Mouse (Mus musculus): Measurements from ENCODE around the gene Cox7b2. TPM values are rescaled to one million over a fixed set of nuclear protein-coding genes. Genes with fewer than 3 reads are reported as not detected.

The Cox7b2 gene
- polyA plus RNA-seq, 1 experiment from 2014 or later = 0.32 TPM

GRCm38 (mm10) chr5:71502058-71502678 is 45.8 kb downstream of the Cox7b2 start:
- Histone ChIP-seq H3K4me1 (replicated peaks; ENCODE audit: insufficient read depth, low read length) (no peaks in the 10 kb centered on the region), H3K4me2 (ENCODE audit: low read length) (no peak overlapping the region), H3K9me3 (replicated peaks; ENCODE audit: low read length) (no peaks in the 10 kb centered on the region), H3K9ac (ENCODE audit: low read depth, low read length) (no peak overlapping the region), H3K27ac (no peak overlapping the region), H3K36me3 (ENCODE audit: insufficient read depth, low read length) (no peaks in the 10 kb centered on the region), H3K4me3 (replicated peaks; ENCODE audit: low read depth, low read length) (no peak overlapping the region), H3K27me3 (ENCODE audit: insufficient read depth, low read length) (no peaks in the 10 kb centered on the region)
- WGBS = 20% methylated on average over 6 of the region's 6 CpGs
- peak; percentile 89 for TF ChIP-seq CTCF (IDR thresholded peaks at IDR 0.05; ENCODE audit: low read depth)
- DNase-seq (ENCODE audit: low spot score) (peak; percentile 78), ATAC-seq (replicated peaks; ENCODE audit: low FRiP score, low read depth) (no peak)

- Histone ChIP-seq H3K9me3 (replicated peaks; ENCODE audit: low read length) (no peaks in the 10 kb centered on the region), H3K27me3 (ENCODE audit: insufficient read depth, low read length) (no peaks in the 10 kb centered on the region), H3K9ac (ENCODE audit: low read depth, low read length) (no peak overlapping the region), H3K27ac (no peak overlapping the region), H3K4me3 (replicated peaks; ENCODE audit: low read depth, low read length) (no peak overlapping the region), H3K4me1 (replicated peaks; ENCODE audit: insufficient read depth, low read length) (no peaks in the 10 kb centered on the region), H3K36me3 (ENCODE audit: insufficient read depth, low read length) (no peaks in the 10 kb centered on the region), H3K4me2 (ENCODE audit: low read length) (no peak overlapping the region)
- no peak for ATAC-seq (replicated peaks; ENCODE audit: low FRiP score, low read depth)
- WGBS = 9% methylated on average over 5 of the region's 5 CpGs
- DNase-seq (ENCODE audit: low spot score) = peak; percentile 21
- no peak for TF ChIP-seq CTCF (IDR thresholded peaks at IDR 0.05; ENCODE audit: low read depth)
Measured at GRCm38 (mm10) chr5:71495621-71496020, 52.4 kb downstream of the Cox7b2 start.

GRCm38 (mm10) chr5:71456957-71457356 is 91.0 kb downstream of the Cox7b2 start:
- no peak overlapping the region for H3K4me2 ChIP-seq (ENCODE audit: low read length)
- DNase-seq (ENCODE audit: low spot score) = no peak
- H3K9me3 ChIP-seq (replicated peaks; ENCODE audit: low read length) = no peaks in the 10 kb centered on the region
- no peak for TF ChIP-seq CTCF (IDR thresholded peaks at IDR 0.05; ENCODE audit: low read depth)
- no peak for ATAC-seq (replicated peaks; ENCODE audit: low FRiP score, low read depth)
- 45% methylated on average over 3 of the region's 3 CpGs for WGBS
- no peak overlapping the region for H3K4me3 ChIP-seq (replicated peaks; ENCODE audit: low read depth, low read length)
- no peak overlapping the region for H3K9ac ChIP-seq (ENCODE audit: low read depth, low read length)
- no peaks in the 10 kb centered on the region for H3K27me3 ChIP-seq (ENCODE audit: insufficient read depth, low read length)
- H3K36me3 ChIP-seq (ENCODE audit: insufficient read depth, low read length) = no peaks in the 10 kb centered on the region
- no peak overlapping the region for H3K27ac ChIP-seq
- H3K4me1 ChIP-seq (replicated peaks; ENCODE audit: insufficient read depth, low read length) = no peaks in the 10 kb centered on the region

GRCm38 (mm10) chr5:71440174-71440573 is 107.8 kb downstream of the Cox7b2 start:
- Histone ChIP-seq H3K9me3 (replicated peaks; ENCODE audit: low read length) (no peaks in the 10 kb centered on the region), H3K27ac (no peak overlapping the region), H3K4me2 (ENCODE audit: low read length) (no peak overlapping the region), H3K27me3 (ENCODE audit: insufficient read depth, low read length) (no peaks in the 10 kb centered on the region), H3K36me3 (ENCODE audit: insufficient read depth, low read length) (no peaks in the 10 kb centered on the region), H3K4me1 (replicated peaks; ENCODE audit: insufficient read depth, low read length) (no peaks in the 10 kb centered on the region), H3K4me3 (replicated peaks; ENCODE audit: low read depth, low read length) (no peak overlapping the region), H3K9ac (ENCODE audit: low read depth, low read length) (no peak overlapping the region)
- TF ChIP-seq CTCF (IDR thresholded peaks at IDR 0.05; ENCODE audit: low read depth) = no peak
- DNase-seq (ENCODE audit: low spot score) (no peak), ATAC-seq (replicated peaks; ENCODE audit: low FRiP score, low read depth) (no peak)
- 80% methylated on average over 6 of the region's 6 CpGs for WGBS

Other genes with a start within 250 kb of the Cox7b2 start
- gene Gabrb1, start 109.9 kb upstream of the Cox7b2 start, polyA plus RNA-seq (2015; fragmentation: Nextera tagmentation; extraction: Ambion mirVana) = 0.26 and 0.50 TPM in 2 replicates
- 2.2 and 2.9 TPM in 2 replicates for gene Gabra4, start 110.1 kb upstream of the Cox7b2 start, polyA plus RNA-seq (2015; fragmentation: Nextera tagmentation; extraction: Ambion mirVana)